Mouse (Mus musculus) ovary, adult 18-20 months (tissue): ENCODE measurements at regions not wholly inside any gene's neighbourhood (a gene's known extent, or its start where the extent isn't known, plus 50 kb on each side); places are given as distances from the start of the nearest gene placed in this dataset.

Source experiments
- DNase-seq: peaks from one replicate; pipeline ENCODE4 v3.0.0; 2022; ENCODE audit warnings: low spot score, mixed read lengths

DNA sequence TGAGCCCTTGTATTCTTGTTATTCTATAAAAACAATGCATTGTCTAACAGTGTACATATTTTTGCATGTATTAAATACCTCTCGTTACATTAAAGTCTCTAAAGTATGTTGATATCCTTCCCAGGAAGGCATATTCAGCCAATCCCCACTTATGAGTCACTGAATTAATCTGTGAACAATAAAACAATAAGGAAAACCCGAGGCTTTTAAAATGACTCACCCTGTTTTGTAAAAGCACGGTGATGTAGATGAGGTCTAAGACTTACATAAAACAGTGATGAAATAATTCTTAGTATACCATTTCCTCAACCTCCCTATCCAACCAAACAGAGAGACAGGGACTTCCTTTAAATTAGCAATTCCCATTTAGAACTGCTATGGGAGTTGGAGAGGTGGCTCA, 95.8 kb downstream of the Asb7 start:
- no peak for DNase-seq

DNA sequence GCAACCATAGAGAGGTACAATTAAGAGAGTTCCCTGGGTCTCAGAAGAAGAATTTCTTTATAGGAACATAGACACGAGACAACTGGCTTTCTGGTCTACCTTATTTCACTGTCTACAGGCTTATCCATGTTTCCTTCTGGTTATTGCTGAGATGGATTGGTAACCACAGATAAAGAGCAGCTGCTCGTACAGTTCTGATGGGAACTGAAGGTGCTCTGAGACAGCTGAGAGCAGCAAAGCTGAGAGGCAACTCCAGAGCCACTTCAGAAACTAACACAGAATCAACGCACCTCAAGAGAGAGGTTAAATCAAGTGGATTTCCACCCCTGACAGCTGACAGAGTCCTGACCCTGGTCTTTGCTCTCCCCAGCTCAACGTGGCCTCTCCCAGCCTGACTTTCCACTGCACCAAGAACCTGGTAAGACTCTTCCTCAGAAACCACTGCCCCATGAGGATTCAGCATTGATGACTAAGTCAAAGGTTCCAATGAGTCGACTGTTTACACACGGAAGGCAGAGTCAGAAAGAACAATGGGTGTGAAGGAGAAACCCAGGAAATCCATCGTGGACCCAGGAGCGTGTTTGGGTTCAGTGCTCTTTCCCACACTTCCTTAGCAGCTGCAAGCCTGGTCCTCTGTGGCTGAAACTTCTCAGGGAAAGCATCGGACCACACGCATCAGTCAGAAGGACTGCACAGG, 97.7 kb downstream of the Asb7 start:
- no peak for DNase-seq

DNA sequence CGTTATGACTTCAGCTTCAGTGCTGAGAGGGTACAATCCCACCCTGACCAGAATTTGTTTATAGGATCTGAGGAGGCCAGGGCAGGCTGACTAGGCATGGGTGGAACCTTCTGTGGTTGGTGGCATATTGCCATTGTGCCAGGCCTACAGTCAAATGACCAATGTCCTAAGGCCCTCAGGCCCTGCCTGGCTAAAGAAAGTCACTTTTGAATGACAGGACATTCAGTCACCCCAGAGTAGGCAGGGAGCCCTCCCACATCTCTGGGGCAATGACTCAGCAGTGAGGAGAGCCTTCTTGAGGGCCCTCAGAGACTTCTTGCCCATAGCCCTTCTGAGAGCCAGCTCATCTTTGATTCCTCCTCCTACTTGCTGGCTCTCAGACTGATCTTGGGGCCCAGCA, 102.9 kb downstream of the Asb7 start:
- DNase-seq = no peak

DNA sequence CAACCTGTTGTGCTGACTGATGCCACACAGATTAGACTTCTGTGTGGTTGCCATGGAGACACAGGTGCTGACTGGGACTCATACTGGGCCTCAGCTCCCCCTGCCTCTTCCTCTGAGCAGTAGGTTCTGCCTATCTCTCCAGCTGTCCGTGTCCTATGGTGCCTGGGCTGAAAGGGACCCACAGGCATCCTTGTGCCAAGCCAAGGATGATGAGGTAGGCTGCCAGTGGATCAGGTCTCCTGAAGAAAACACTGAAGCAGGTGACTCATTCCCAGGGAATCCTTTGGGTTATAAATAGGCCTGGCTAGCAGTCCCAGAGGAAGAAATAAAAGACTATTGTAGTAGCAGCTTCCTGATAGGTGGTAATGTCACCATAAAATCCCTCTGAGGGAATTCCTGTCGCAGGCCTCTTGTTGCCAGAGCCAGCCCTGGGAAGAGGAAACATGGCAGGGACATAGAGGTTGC, 108.7 kb downstream of the Asb7 start:
- no peak for DNase-seq

DNA sequence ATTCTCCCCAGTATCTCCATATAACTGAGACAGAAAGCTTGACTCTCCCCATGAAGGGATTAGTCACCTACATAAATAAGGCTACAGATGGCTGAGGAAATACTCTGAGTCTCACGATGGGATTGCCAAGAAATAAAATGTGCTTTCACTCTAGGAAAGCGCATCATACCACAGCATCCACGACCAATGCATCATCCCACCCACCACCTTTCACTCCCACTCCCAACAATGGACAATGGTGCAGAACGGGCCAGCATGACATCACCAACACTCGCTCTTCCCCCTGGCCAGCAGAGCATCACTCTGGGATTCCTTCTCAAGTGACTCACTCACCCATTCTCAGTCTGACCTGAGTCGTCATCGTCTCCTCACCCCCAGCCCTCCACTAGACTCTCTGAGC, 113.1 kb downstream of the Asb7 start:
- DNase-seq = no peak

DNA sequence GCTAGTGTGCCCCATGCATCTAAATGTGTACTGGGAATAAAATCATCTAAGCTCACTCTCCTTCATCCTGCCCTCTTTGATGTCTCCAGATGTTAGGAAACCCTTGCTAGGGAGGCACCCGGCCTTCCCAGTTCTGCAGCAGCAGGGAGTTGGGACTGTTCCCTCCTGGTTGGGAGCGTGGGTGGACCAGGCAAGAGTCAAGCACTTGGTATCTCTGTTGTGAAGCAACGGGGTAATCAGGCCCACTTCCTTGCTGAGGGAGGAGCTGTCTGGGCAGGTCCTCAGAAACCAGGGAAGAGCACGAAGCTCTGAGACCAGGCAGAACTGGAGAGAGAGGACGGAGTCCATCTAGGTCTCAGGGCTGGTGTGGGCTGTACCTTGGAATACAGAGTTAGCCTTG, 117.9 kb downstream of the Asb7 start:
- peak; percentile 25 for DNase-seq

DNA sequence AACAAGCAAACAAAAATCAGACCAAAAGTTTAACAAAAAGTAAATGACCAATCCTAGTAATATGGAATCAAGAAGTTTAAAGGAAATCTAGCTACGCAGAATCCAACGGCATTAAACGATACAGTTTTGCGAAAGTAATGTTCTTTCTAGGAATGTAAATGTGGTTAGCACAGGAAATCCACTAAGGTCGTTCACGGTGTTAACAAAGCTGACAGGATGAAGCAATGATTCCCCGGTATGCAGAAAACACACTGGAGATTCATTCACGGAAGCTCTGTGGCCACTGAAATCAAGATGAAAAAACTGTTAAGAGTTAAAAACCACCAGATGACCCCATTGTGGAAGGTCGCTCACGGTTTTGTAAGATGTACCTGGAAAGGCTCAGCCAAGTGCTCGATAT, 120.4 kb upstream of the Aldh1a3 start:
- DNase-seq = no peak

DNA sequence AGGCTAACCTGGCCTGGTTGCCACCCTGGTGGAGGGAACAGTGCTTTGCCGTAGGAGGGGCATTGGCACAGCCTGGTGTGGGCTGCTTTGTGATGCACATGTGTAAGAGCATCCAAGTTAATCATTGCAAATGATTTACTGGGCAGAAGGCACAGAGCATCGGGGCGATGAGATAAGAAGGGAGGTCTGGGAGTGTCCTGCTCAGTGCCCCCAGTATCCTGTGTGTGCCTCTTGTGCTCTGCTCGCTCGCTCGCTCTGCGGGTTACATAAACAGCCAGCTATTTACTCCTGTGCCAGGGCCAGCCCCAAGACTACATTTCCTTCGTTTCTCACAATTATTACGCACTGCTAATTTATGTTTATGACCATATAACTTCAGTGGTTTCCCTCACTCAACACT, 117.9 kb upstream of the Aldh1a3 start:
- DNase-seq = no peak

DNA sequence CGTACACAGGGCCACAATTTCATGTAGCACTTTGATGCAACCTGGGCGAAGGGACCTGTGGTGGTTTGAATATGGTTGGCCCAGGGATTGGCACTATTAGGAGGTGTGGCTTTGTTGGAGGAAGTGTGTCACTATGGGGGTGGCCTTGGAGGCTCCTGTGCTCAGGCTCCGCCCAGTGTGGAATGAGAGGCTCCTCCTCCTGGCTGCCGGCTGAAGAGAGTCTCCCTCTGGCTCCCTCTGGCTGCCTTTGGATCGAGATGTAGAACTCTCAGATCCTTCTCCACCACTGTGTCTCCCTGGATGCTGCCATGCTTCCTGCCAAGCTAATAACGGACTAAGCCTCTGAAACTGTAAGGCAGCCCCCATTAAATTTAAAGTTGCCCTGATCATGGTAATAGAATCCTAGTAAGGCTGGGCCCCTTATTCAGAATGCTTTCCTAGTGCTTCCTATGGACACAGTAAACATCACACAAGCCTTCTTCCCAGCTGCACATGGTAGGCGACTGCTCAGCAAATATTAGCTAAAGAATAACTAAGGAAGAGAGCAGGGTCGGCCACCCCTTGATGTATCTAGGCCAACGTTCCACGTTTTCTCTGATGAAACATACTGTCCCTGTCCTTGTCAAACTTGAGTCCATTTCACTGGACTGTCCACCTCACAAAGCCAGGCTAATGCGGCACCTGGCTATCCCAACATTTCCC, 117.2 kb upstream of the Aldh1a3 start:
- no peak for DNase-seq

DNA sequence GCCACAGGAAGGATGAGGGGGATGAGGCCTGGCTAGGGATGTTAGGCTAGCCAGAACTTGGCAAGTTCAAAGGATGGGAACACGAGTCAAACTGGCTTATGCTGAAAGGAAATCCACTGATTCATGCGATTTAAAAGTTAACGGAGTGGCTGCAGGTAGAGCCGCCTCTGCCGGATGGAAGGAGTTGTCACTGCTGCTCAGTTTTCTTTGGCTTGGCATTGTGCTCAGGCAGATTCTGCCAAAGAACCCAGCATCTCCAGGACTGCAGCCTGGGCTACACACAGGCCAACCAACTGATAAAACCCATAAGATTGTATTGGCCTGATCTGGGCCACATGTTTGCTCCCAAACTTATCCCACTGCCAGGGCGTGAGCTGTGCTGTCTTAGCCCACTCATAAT, 105.3 kb upstream of the Aldh1a3 start:
- DNase-seq = no peak

DNA sequence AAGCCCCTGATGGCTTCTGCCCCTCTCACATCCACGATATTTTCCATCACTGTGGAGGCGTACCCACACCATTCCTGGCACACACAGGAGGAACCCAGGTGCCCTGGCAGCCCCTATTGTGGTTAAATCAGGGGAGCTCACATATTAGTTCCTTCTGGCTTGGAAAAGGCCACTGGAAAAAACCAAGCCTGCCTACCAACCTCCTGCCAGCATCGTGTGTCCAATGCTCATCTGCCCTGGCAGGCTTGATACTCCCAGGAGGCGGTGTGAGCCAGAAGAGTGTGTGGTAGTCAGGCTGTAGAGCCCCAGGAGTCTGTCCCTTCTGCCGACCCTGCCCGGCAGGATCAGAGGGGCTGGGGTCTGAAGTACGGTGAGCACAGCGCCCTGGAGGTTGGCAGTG, 104.7 kb upstream of the Aldh1a3 start:
- DNase-seq = no peak

DNA sequence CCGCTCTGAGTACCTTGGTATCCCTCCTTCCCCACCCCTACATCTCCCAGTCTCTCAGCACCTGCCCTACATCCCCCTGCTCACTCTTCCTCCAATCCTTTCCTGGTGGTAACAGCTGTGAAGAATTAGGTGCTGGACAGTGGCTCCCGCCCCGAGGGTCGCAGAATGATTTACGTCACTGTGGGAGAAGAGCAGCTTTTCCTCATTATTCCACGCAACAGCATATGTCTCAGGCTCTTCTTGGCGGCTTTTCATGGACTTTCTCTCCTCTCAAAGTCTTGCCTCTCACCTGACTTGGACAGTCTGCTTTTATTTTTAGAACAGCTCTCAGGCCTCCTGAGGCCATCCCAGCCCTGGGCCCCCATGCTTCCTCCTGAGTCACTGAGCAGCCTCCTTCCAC, 103.8 kb upstream of the Aldh1a3 start:
- no peak for DNase-seq

DNA sequence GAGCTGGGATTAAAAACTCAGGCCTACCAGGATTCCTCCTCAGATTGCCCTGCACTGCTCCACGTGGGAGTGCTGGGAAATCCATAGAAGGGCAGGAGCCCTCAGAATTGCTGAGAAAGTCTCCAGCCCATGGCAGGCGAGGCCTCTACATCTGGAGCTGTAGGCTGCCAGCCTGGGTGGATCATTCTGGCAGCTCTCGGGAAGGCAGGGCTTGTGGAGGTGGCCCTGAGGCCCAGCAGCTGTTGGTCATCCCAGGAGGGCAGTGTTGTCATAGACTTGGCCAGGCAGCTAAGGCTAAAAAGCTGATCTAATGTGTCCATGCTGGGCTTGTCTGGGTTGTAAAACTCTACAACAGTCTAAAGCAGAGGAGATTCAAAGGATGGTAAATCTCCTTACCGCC, 101.6 kb upstream of the Aldh1a3 start:
- DNase-seq = peak; percentile 16

DNA sequence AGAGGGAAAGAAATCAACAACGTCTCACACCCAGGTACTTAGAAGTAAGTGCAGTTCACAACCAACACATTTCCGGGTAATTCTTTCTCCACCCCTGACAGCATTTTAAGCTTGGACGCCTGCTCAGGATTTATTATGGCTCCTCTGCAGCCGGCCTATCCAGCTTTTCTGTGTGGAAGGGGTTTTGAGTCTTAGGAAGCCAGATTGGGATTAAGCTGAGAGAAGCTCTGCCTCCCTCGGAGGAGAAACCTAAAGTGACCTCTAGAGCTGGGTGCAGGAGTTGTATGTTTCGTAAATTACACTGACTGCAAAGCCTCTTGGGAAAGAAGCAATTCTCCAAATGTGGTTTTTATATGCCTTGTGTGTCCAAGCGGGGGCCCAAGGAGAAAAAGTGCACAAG, 96.6 kb upstream of the Aldh1a3 start:
- no peak for DNase-seq

DNA sequence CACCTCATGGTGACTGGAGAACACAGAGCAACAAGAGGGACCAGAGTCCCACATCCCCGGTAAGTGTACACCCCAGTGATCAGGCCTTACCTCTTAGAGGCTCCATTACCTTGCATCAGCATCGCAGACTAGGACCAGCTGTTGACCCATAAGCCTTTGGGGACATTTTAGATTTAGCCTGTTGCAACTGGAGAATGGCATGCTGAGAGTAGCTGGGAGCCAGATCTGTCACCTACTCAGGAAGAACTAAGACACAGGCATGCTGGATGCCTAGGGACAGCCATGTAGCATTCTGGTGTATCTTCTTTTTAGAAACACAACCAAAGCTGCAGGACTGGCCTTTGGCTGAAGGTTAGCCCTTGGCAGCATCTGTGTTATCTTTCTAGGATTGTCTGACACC, 94.2 kb upstream of the Aldh1a3 start:
- no peak for DNase-seq

DNA sequence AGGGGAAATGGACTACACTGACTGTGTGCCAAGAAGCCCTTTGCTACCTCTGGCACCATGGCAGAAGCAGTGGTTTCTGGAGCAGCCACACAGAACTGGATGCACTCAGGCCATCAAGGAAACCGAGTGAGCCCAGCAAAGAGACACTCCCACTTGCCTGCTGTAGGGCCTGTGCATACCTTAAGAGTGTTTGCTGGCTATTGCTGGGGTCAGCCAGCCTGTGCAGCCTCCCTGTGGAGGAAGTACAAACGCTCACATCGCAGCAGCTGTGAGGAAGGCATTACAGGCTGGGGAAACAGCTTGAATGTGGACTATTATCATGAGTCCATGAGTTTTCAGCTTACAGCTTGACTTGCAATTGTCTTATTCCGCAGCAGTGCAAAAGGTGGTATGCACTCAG, 88.8 kb upstream of the Aldh1a3 start:
- DNase-seq = no peak

DNA sequence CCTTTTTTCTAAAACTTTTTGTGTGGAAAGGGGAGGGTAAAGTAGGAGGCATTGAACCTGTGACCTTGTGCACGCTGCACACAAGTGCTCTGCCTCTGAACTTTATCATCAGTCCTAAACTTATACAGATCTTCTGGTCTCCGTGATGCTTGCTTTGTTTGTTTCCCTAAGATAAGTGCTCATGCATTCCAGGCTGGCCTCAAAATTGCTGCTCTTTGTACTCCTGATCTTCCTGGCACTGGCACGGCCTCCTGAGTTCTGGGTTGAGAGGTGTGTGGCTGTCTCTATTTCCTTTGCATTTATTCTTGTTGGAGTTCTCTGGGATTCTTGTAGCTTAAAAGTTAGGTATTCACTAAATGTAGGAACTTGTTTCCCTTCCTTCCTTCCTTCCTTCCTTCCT, 86.1 kb upstream of the Aldh1a3 start:
- no peak for DNase-seq

DNA sequence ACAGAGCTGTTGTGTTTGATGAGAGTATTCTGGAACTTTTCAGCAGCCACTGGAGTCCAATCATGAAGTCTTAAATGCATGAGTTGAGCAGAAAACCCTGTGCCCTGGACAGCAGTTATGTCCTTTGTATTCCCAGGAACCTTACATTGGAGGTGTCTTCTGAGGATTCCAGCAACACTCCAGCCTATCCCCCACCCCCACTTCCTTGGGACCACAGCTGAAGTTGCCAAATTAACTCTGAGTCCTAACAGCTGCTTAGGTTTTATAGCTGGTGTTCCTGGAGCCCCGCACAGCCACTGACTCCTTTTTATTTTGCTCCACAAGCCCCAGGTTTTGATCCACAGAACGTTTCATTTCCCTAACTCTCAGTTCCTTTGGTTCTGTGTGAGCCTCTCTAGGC, 78.4 kb upstream of the Aldh1a3 start:
- no peak for DNase-seq

DNA sequence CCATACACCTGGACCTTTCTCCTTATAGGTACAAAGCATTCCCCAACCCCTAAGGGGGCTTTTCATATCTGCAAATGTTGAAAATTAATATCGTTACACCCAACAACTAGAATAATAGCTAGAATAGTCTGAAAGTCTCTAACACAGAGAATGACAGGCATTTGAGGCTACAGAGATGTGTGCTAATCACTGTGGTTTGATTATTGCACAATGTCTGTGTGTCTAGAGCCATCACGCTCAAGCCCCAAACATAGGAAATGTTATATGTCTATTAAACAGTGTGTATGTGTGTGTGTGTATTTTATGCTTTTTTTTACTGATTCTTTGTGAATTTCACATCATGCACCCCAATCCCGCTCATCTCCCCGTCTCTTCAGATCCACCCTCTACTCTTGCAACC, 77.2 kb upstream of the Aldh1a3 start:
- no peak for DNase-seq

DNA sequence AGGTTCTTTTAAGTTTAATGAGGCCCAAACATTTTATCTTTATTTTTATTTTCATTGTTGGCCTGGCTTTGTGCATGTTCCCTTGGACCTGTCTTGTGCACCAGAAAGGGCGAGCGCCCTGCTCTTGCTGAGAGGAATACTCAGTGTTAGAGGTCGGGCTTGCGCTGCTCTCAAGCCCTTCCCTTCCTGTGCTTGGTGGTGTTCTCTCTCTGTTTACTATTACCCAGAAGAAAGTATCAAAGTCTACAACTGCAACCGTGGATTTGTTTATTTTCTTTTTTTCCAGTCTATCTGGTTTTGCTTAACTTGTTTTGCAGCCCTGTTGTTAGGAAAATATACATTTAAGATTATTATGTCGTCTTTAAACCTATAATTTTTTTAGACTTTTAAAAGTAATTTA, 74.1 kb upstream of the Aldh1a3 start:
- DNase-seq = no peak

DNA sequence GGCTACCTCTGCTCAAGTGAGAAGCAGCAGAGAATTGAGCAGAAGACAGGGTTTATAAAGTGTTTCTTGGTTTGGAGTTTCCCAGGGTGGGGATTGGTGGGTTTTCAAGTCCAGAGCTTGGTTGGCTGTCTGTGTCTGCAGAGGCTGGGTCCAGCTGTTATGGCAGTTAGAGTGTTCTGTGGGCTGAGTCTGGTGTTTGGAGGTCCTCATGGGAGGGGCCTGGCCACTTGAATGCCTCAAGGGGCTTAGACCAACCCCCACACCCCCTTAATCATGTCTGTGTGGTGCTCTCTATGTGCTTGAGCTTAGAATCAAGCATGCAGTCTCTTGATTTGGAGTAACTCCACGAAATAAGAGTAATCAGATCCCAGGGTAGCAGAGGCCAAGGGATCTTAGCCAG, 70.2 kb upstream of the Aldh1a3 start:
- DNase-seq = no peak

DNA sequence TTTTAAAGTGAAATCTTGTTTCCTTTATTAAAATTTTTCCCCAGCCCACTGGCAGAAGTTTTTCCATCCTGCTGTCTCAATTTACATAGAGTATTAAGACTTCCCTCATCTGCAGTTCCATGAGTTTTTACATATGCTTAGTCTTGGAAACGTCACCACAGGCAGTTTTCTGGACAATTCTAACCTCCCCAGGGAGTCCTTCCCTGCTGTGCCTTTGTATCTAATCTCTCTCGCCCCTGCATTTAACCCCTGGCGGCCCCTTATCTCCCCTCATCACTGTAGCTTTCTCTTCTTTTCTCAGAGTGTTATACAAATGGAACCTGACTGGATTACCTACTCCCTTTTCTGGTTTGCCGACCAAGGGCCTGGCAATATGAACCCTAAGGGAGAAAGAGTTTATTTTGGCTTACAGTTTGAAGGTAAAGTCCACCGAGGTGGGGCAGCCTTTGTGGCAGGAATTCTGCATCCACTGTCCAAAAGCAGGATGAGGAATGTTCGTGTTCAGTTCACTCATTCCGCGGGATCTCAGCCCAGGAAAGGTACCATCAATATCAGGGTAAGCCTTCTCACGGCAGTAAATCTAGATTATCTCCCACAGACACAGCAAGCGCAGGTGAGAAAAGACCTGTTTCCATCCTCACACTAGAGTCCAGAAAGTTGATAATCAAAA, 66.0 kb upstream of the Aldh1a3 start:
- no peak for DNase-seq

DNA sequence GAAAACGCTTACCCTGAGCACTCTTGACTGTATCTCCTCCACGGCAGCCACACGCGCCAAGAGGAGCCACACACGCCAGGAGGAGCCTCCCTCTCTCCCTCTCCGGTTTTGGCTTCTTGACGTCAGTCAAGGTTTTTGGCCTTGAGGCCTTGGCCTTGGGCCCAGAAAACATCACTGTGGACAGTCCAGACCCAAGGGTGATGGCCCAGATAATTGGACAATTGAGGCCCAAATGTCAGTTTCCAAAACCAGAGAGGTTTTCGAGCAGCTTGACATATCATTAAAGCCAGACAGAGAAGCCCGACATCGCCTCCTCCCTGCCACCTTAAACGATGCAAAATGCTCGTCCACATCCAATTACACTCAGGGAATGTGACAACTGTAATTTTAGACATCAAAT, 65.4 kb upstream of the Aldh1a3 start:
- DNase-seq = peak; percentile 32

DNA sequence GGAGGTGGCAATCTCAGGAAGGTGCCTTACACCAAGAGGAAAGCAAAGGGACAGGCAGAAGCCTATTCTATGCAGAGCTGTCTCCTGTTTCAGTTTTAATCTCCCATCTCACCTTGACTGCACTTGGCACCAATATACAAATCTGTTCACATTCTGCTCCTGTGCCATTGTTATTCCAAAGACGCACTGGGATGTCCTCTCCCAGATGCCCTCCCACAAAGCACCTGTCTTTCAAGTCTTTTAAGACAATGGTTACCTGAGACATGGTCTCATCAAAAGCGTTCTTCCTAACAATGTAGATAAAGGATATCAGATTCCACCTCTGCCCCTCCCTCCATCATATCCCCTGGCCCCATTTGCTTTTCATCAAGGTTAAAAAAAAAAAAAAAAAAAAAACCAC, 64.2 kb upstream of the Aldh1a3 start:
- no peak for DNase-seq
